Mouse (Mus musculus): ENCODE data around the gene Zfp82.
A peak's percentile ranks its signal among the peaks of the same experiment; 100 is the strongest.

Zfp82 gene

DNA sequence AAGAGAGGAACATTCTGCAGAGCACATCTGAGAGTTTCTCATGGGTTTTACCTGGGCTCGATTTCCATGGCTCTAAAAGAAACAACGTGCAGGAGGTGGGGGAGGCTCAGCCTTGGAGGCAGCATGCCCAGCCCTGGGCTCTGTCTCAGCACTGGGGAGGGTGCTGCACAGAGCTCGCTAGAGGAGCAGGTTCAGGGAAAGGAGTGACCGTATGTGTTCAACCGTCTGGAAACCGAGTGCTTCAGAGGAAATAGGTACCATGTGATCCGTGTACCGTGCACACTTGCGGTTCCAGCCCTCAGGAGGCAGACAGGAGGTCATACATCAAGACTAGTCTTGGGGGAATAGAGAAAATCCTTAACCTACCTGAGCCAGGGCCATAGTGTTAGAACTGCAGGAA, 28.3 kb downstream of the Zfp82 start:
- no peak for DNase-seq

GRCm38 (mm10) chr7:30034331-30034730, 38.4 kb downstream of the Zfp82 start:
- no peak for DNase-seq

- DNase-seq = no peak
Measured at GRCm38 (mm10) chr7:30031379-30031778, 41.3 kb downstream of the Zfp82 start.

GRCm38 (mm10) chr7:30030677-30031076, 42.0 kb downstream of the Zfp82 start:
- no peak for DNase-seq

DNA sequence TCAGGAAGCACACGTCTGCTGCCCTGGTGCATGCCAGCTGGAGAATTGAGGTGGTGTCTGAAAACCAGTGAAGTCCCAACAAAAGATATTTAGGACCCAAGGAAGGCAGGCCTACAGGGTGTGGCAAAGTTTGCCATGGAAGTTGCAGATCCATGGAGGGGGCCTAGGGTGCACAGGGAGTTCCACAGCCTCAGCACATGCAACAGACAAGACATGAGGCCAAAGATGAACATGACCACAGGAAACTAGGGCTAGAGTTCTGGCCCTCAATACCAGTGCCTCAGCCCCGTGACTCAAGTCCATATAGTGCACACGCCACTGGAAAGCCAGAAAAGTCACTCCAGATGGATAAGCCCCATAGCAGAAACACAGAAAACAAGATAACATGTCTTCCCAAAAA, 44.1 kb downstream of the Zfp82 start:
- no peak for DNase-seq

DNA sequence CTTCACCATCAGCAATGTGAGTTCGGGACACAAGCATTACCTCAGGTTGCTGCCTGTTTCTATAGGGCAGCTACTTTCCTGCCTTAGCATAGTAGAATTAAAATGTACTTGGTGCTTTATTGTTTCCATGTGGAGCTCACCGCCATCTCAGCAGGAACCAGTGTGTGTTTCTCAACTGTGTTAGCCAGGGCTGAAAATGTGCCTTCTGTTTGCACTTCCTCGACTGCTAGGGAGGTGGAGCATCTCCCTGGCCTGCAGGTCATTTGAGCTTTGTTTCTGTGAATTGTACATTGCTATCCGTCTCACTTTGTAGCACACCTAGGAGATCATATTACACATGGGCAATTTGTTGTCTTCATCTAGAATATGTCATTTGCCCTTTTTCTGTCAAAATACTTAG, 45.4 kb downstream of the Zfp82 start:
- no peak for DNase-seq

- DNase-seq = no peak
Measured at GRCm38 (mm10) chr7:30025358-30025757, 47.3 kb downstream of the Zfp82 start.

DNA sequence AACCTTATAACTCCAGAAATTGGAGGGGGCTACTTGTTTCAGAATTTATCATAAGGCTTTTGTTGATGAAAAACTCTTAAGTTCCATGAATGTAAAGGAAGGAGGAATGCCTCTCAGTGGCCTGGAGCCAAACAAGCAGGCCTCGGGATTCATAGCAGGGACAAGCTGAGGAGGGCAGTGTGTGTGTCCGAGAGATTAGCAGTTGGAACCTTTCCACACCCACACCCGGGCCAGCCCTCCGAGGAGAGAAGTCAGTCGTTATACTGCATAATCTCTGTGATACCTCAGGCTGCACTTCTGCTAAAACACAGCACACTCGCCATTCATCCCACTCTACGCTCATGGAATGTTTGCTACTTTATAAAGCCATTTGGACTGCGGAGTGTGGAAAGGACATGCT, 48.9 kb downstream of the Zfp82 start:
- no peak for DNase-seq

DNA sequence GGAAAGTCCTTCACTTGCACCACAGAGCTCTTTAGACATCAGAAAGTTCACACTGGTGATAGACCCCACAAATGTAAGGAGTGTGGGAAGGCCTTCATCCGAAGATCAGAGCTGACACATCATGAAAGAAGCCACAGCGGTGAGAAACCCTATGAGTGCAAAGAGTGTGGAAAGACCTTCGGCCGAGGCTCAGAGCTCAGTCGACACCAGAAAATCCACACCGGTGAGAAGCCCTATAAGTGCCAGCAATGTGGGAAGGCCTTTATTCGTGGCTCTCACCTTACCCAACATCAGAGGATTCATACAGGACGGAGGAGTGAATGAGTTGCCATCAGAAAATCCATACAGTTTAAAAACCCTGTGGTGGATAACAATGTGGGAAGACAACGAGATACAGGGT, 49.4 kb downstream of the Zfp82 start:
- DNase-seq = no peak

GRCm38 (mm10) chr7:30019543-30019942, 53.2 kb downstream of the Zfp82 start:
- no peak for DNase-seq

DNA sequence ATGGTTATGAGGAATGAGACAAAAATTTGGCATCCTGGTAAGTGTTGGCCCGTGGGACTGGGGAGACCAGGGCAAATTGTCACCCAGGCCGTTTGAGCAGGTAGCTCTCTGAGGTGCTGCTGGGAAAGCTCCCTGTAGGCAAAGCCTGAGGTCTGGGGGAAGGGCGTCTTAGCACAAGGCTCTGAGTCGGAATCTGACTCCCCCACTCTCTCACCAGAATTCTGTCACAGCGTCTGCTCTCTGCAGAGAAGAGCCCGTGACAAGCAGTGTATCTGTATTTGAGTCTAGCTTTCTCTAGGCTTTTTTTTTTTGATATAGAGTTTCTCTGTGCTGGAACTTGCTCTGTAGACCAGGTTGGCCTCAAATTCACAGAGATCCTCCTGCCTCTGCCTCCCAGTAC, 55.5 kb downstream of the Zfp82 start:
- DNase-seq = no peak

DNA sequence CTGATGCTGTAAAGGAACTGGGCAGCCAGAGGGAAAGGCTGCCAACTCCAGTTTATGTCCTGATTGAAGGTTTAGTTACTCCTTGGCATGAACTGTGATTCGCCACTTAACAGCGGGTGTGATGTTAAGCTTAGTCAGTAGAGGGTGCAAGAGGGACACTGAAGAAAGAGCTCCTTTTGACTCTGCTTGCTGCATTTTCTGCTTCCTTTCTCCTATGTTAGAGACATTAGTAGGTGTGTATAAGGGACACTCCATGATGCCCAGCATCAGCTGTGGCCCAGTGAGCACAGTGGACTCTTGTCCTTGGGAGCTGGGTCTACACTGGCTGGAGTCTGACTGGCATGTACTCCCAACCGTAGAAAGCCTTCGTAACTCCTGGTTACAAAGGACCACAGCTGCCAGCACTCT, 59.7 kb downstream of the Zfp82 start:
- peak; percentile 43 to 69 for DNase-seq

GRCm38 (mm10) chr7:30010551-30011195, 62.0 kb downstream of the Zfp82 start:
- DNase-seq = no peak

- DNase-seq = peak; percentile 22 to 26
Measured at GRCm38 (mm10) chr7:30009321-30010085, 63.2 kb downstream of the Zfp82 start.

DNA sequence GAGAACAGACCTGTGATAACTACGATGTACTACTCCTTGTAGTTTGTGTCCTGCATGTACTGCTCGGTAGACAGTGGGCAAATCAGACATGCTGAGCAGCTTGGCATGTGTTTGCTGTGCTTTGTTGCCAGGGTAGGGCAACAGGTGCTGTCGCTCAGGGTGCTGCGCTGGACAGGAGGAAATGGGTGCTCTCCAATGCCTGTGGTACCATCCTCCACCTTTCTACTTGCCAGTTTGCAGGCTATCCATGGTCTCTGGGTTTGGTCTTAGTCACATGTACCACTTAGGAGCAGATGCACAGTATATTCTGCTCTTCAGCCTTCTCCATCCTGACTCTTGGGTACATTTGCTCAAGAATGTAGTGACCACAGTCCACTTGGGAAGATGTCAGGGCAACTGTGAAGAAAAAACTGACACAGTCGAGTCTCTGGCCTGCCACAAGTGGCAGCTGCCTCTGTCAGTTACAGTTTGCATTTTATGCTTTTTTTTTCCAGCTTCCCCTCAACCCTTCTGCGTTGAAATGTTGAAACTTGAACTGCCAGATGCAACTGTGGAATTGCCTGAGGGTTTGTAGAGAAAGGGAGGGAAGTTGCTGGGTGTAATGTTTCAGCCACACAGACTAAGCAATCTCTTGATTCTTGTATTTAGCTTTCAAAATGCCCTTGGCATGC, 64.5 kb downstream of the Zfp82 start:
- DNase-seq = no peak

DNA sequence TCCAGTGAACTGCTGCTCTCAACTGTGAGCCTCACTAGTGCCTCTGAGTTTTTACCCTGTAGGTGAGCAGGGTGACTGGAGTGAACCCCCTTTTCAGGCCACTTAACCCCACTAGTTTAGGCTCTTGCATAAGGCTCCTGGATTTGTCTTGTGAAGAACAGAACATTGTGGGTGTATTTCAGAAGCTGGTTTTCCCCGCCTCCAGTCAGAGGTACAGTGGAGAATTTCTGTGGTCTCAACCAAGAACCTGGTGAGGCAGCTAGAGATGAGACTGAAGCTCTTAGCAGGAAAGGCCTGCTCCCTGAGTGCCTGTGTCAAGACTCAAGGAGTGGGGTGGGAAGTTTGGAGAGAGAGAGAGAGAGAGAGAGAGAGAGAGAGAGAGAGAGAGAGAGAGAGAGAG, 65.1 kb downstream of the Zfp82 start:
- no peak for DNase-seq
